Mouse (Mus musculus): ENCODE measurements around the gene Lpxn.

DNA sequence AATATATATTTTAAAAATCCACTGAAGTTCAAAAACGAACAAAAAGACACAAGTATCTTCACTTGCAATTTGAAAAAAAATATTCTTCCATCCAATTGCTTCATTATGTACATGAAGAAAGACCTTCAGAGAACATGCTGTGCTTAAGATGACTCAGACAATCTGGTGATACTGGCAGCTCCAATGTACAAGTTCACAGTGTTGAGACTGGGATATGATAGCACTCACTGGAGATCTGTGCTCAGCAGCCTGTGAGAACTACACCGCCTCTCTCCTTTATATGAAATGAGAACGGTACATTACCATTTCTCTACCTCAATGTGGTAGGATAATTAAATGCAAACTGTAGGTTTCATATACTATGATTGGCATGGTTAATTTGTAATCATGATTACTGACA lies 6.8 kb downstream of the Lpxn start:
- no peak for TF ChIP-seq POLR2A (IDR thresholded peaks at IDR 0.05; ENCODE audit: insufficient read length, low read depth)
- TF ChIP-seq USF1 (IDR thresholded peaks at IDR 0.05; ENCODE audit: low read depth) = no peak
- no peak for TF ChIP-seq POLR2AphosphoS2 (IDR thresholded peaks at IDR 0.05; ENCODE audit: insufficient read length, low read depth)
- TF ChIP-seq MAX (IDR thresholded peaks at IDR 0.05; ENCODE audit: low read depth) = no peak
- no peak for TF ChIP-seq TCF3 (IDR thresholded peaks at IDR 0.05; ENCODE audit: insufficient read length, low read depth)
- no peak for TF ChIP-seq TCF12 (IDR thresholded peaks at IDR 0.05; ENCODE audit: insufficient read depth, poor library complexity, severe bottlenecking)
- TF ChIP-seq MYOG (IDR thresholded peaks at IDR 0.05; ENCODE audit: control insufficient read depth in 1 of 3, insufficient read depth in 1 of 3, insufficient read length in 2 of 3, low read depth in 2 of 3) = no peak
- TF ChIP-seq E2F4 (IDR thresholded peaks at IDR 0.05; ENCODE audit: insufficient read depth) = no peak
- TF ChIP-seq MYOD1 (IDR thresholded peaks at IDR 0.05; ENCODE audit: control insufficient read depth in 1 of 3, insufficient read length in 2 of 3, low read depth in 2 of 3) = no peak
